Comparison of ENCODE assay signal across 8 mouse cellular contexts in the genomic region with DNA sequence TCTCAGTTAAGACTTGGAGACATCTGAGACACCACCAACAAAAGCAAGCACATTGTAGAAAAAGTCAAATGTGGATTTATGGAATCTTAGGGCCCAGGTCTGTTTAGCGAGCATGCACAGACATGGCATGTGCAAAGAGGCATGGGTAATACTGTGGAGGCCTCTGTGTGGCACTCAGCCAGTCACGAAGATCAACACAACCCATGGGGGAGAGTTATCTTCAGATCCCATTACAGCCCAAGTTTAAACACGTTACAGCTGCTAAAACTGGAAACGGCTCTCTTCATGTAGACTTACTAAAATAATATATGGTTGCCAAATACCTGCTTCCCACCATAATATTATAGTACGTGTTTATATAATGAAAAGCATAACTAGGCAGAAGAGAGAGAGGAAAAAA.
DNase-seq lines count a peak whose midpoint lies in the region; ATAC-seq and TF ChIP-seq lines count a peak whose summit lies in the region.

No protein-coding gene starts in this region.

- no peak overlapping the region for H3K4me2 ChIP-seq in lung, embryonic 14.5 days
- H3K4me2 ChIP-seq in midbrain, embryonic 15.5 days: no peak overlapping the region

- H3K9ac ChIP-seq in lung, embryonic 14.5 days: no peak overlapping the region
- H3K9ac ChIP-seq in midbrain, embryonic 15.5 days: no peak overlapping the region

- peak; percentile 68 for DNase-seq in gastrocnemius, adult 18-20 months (ENCODE audit: low spot score)
- no peak for DNase-seq in gastrocnemius, postnatal 25 days
- DNase-seq in lung, embryonic 14.5 days: peak; percentile 56
- no peak for DNase-seq in lung, adult 18-20 months
- DNase-seq in cerebellum, adult 8-10 months: no peak
- DNase-seq in right cerebral cortex, postnatal 4 days: no peak

- no peaks in the 10 kb centered on the region for H3K27me3 ChIP-seq in lung, embryonic 14.5 days (ENCODE audit: insufficient read depth, low read length)
- no peaks in the 10 kb centered on the region for H3K27me3 ChIP-seq in midbrain, embryonic 15.5 days (replicated peaks)

- ATAC-seq in lung, embryonic 14.5 days (ENCODE audit: insufficient read depth): peak; percentile 77
- ATAC-seq in erythroblast, adult 5-6 weeks (replicated peaks; ENCODE audit: low FRiP score, poor library complexity, severe bottlenecking): peak; percentile 74
- no peak for ATAC-seq in midbrain, embryonic 15.5 days (replicated peaks)

- peaks cover 29% of the 10 kb centered on the region for H3K4me1 ChIP-seq in lung, embryonic 14.5 days (ENCODE audit: insufficient read depth)
- peaks cover 37% of the 10 kb centered on the region for H3K4me1 ChIP-seq in midbrain, embryonic 15.5 days

- no peak for TF ChIP-seq CTCF in lung, embryonic 14.5 days (IDR thresholded peaks at IDR 0.05; ENCODE audit: low read depth)

- 44% methylated on average over 5 of the region's 5 CpGs for WGBS in lung, embryonic 14.5 days
- 67% methylated on average over 5 of the region's 5 CpGs for WGBS in midbrain, embryonic 15.5 days

- peaks cover 39% of the 10 kb centered on the region for H3K36me3 ChIP-seq in lung, embryonic 14.5 days (ENCODE audit: insufficient read depth)
- H3K36me3 ChIP-seq in midbrain, embryonic 15.5 days (replicated peaks): no peaks in the 10 kb centered on the region

- H3K4me3 ChIP-seq in lung, embryonic 14.5 days (ENCODE audit: low read depth, low read length): no peak overlapping the region
- H3K4me3 ChIP-seq in midbrain, embryonic 15.5 days: no peak overlapping the region

- peak overlapping the region; percentile 90 for H3K27ac ChIP-seq in lung, embryonic 14.5 days (ENCODE audit: low read depth)
- peak overlapping the region; percentile 72 for H3K27ac ChIP-seq in midbrain, embryonic 15.5 days

- no peaks in the 10 kb centered on the region for H3K9me3 ChIP-seq in lung, embryonic 14.5 days (ENCODE audit: low read depth, low read length)
- no peaks in the 10 kb centered on the region for H3K9me3 ChIP-seq in midbrain, embryonic 15.5 days

Comparison
In these comparisons a context has a peak if more than half of its experiments do, and no peak if none do; other contexts are left out.
1. DNase-seq: peak in gastrocnemius, adult 18-20 months (single experiment) and lung, embryonic 14.5 days (single experiment); none in gastrocnemius, postnatal 25 days (single experiment), lung, adult 18-20 months (0 of 2), cerebellum, adult 8-10 months (single experiment) and right cerebral cortex, postnatal 4 days (single experiment).